Mouse (Mus musculus) embryonic facial prominence, embryonic 11.5 days (tissue): ENCODE measurements at regions not wholly inside any gene's neighbourhood (a gene's known extent, or its start where the extent isn't known, plus 50 kb on each side); places are given as distances from the start of the nearest gene placed in this dataset.

Experiments
- ATAC-seq: fragments of 200-750 bp; cut with Nextera tagmentation; replicated peaks from 2 replicates; pipeline ENCODE4 v1.8.0; 2017; ENCODE audit warnings: low read depth; ENCODE audit not compliant: insufficient number of reproducible peaks, low FRiP score, low TSS enrichment
- DNase-seq: peaks from one replicate; pipeline ENCODE4 v3.0.0-alpha.2; 2015; ENCODE audit warnings: low spot score
- H3K27ac ChIP-seq: fragments of 300-500 bp; sonication (generic); replicated peaks from 2 replicates; pipeline ENCODE4 v1.5.1; 2014; ENCODE audit warnings: mild to moderate bottlenecking, low read depth, low read length, control low read depth
- H3K27me3 ChIP-seq: fragments of 300-500 bp; sonication (generic); 2 replicates; pipeline ENCODE4 v1.6.1; 2014; ENCODE audit warnings: mild to moderate bottlenecking, low read length, moderate library complexity, mixed read lengths; ENCODE audit not compliant: control insufficient read depth, insufficient read depth
- H3K36me3 ChIP-seq: fragments of 300-500 bp; sonication (generic); replicated peaks from 2 replicates; pipeline ENCODE4 v1.6.1; 2014; ENCODE audit warnings: low read depth, mild to moderate bottlenecking, low read length, moderate library complexity, mixed read lengths; ENCODE audit not compliant: control insufficient read depth, insufficient read depth
- H3K4me1 ChIP-seq: fragments of 300-500 bp; sonication (generic); 2 replicates; pipeline ENCODE4 v1.6.1; 2014; ENCODE audit warnings: low read length, mixed read lengths; ENCODE audit not compliant: control insufficient read depth, insufficient read depth
- H3K4me2 ChIP-seq: fragments of 300-500 bp; sonication (generic); 2 replicates; pipeline ENCODE4 v1.6.1; 2014; ENCODE audit warnings: low read depth, mild to moderate bottlenecking, control low read depth, low read length, moderate library complexity
- H3K4me3 ChIP-seq: fragments of 300-500 bp; sonication (generic); 2 replicates; pipeline ENCODE4 v1.5.1; 2014; ENCODE audit warnings: low read depth, low read length, control low read depth
- H3K9ac ChIP-seq: fragments of 300-500 bp; sonication (generic); replicated peaks from 2 replicates; pipeline ENCODE4 v1.6.1; 2014; ENCODE audit warnings: mild to moderate bottlenecking, control low read depth, low read length
- H3K9me3 ChIP-seq: fragments of 300-500 bp; sonication (generic); replicated peaks from 2 replicates; pipeline ENCODE4 v1.6.1; 2016; ENCODE audit warnings: mild to moderate bottlenecking, low read length, inconsistent platforms, mixed read lengths; ENCODE audit not compliant: control insufficient read depth
- WGBS: fragments of 180-500 bp; shearing (Covaris S2); extraction: QIAGEN DNeasy Blood & Tissue Kit; methylation state at CpG from one replicate; pipeline ENCODE4 v1.1.7; 2014; 5-methylcytosine and 5-hydroxymethylcytosine counted together

GRCm38 (mm10) chr15:5539301-5539928 lies 295.4 kb upstream of the Ptger4 start:
- H3K36me3 ChIP-seq = no peaks in the 10 kb centered on the region
- DNase-seq (no peak), ATAC-seq (no peak)
- no peak overlapping the region for H3K9ac ChIP-seq
- no peaks in the 10 kb centered on the region for H3K9me3 ChIP-seq
- H3K27me3 ChIP-seq = no peaks in the 10 kb centered on the region
- H3K4me2 ChIP-seq = no peak overlapping the region
- H3K4me1 ChIP-seq = no peaks in the 10 kb centered on the region
- WGBS = 82% methylated on average over 4 of the region's 4 CpGs
- no peak overlapping the region for H3K4me3 ChIP-seq
- no peak overlapping the region for H3K27ac ChIP-seq

- WGBS = 75% methylated on average over 4 of the region's 4 CpGs
- Histone ChIP-seq H3K4me3 (no peak overlapping the region), H3K27me3 (no peaks in the 10 kb centered on the region), H3K36me3 (no peaks in the 10 kb centered on the region), H3K4me1 (no peaks in the 10 kb centered on the region), H3K4me2 (no peak overlapping the region), H3K27ac (no peak overlapping the region), H3K9me3 (no peaks in the 10 kb centered on the region), H3K9ac (no peak overlapping the region)
- DNase-seq (no peak), ATAC-seq (no peak)
Measured at GRCm38 (mm10) chr15:5554526-5554925, 310.5 kb upstream of the Ptger4 start.

GRCm38 (mm10) chr15:5554926-5555325 lies 310.9 kb upstream of the Ptger4 start:
- ATAC-seq = no peak
- no peaks in the 10 kb centered on the region for H3K36me3 ChIP-seq
- H3K4me3 ChIP-seq = no peak overlapping the region
- no peaks in the 10 kb centered on the region for H3K9me3 ChIP-seq
- no peak overlapping the region for H3K27ac ChIP-seq
- DNase-seq = no peak
- H3K4me2 ChIP-seq = no peak overlapping the region
- 87% methylated on average over 4 of the region's 4 CpGs for WGBS
- no peaks in the 10 kb centered on the region for H3K4me1 ChIP-seq
- H3K27me3 ChIP-seq = no peaks in the 10 kb centered on the region
- H3K9ac ChIP-seq = no peak overlapping the region

- Histone ChIP-seq H3K4me3 (no peak overlapping the region), H3K4me1 (no peaks in the 10 kb centered on the region), H3K9me3 (no peaks in the 10 kb centered on the region), H3K27ac (no peak overlapping the region), H3K36me3 (no peaks in the 10 kb centered on the region), H3K27me3 (no peaks in the 10 kb centered on the region), H3K4me2 (no peak overlapping the region), H3K9ac (no peak overlapping the region)
- DNase-seq (no peak), ATAC-seq (no peak)
- 82% methylated on average over 7 of the region's 7 CpGs for WGBS
Measured at GRCm38 (mm10) chr15:5555381-5556066, 311.5 kb upstream of the Ptger4 start.

GRCm38 (mm10) chr15:5561783-5562182 lies 317.8 kb upstream of the Ptger4 start:
- H3K4me3 ChIP-seq = no peak overlapping the region
- no peaks in the 10 kb centered on the region for H3K36me3 ChIP-seq
- H3K27ac ChIP-seq = no peak overlapping the region
- H3K4me1 ChIP-seq = no peaks in the 10 kb centered on the region
- no peak for ATAC-seq
- no peak for DNase-seq
- no peak overlapping the region for H3K9ac ChIP-seq
- H3K27me3 ChIP-seq = no peaks in the 10 kb centered on the region
- whole genome bisulfite sequencing = 86% methylated on average over 4 of the region's 4 CpGs
- H3K9me3 ChIP-seq = no peaks in the 10 kb centered on the region
- no peak overlapping the region for H3K4me2 ChIP-seq

- Histone ChIP-seq H3K36me3 (no peaks in the 10 kb centered on the region), H3K9ac (no peak overlapping the region), H3K4me1 (no peaks in the 10 kb centered on the region), H3K4me2 (no peak overlapping the region), H3K27me3 (no peaks in the 10 kb centered on the region), H3K27ac (no peak overlapping the region), H3K4me3 (no peak overlapping the region), H3K9me3 (no peaks in the 10 kb centered on the region)
- DNase-seq (no peak), ATAC-seq (no peak)
Measured at GRCm38 (mm10) chr15:5574366-5574765, 330.4 kb upstream of the Ptger4 start.

- WGBS = 87% methylated on average over 2 of the region's 2 CpGs
Measured at GRCm38 (mm10) chr15:5579559-5579958, 335.6 kb upstream of the Ptger4 start.

GRCm38 (mm10) chr15:5580416-5580815 lies 336.4 kb upstream of the Ptger4 start:
- Histone ChIP-seq H3K36me3 (no peaks in the 10 kb centered on the region), H3K27ac (no peak overlapping the region), H3K27me3 (no peaks in the 10 kb centered on the region), H3K9ac (no peak overlapping the region), H3K4me2 (no peak overlapping the region), H3K4me1 (no peaks in the 10 kb centered on the region), H3K4me3 (no peak overlapping the region), H3K9me3 (no peaks in the 10 kb centered on the region)
- no peak for DNase-seq
- no peak for ATAC-seq
- 96% methylated on average over 4 of the region's 4 CpGs for WGBS

More at GRCm38 (mm10) chr15:5579559-5579958, 335.6 kb upstream of the Ptger4 start:
- ATAC-seq (no peak), DNase-seq (no peak)
- Histone ChIP-seq H3K4me3 (no peak overlapping the region), H3K9ac (no peak overlapping the region), H3K27ac (no peak overlapping the region), H3K4me2 (no peak overlapping the region), H3K27me3 (no peaks in the 10 kb centered on the region), H3K4me1 (no peaks in the 10 kb centered on the region), H3K9me3 (no peaks in the 10 kb centered on the region), H3K36me3 (no peaks in the 10 kb centered on the region)
